Mouse (Mus musculus) bone marrow macrophage, adult 2 months (primary cell): ENCODE measurements around the gene Tcf7l1.

Experiments used
- CTCF ChIP-seq: IDR thresholded peaks from 2 replicates; pipeline ENCODE4 v1.5.1; 2012; ENCODE audit warnings: low read depth, mild to moderate bottlenecking, low read length, moderate library complexity
- POLR2A ChIP-seq: IDR thresholded peaks from 2 replicates; pipeline ENCODE4 v1.6.1; 2012; ENCODE audit warnings: mild to moderate bottlenecking, low read depth, low read length, borderline replicate concordance

DNA sequence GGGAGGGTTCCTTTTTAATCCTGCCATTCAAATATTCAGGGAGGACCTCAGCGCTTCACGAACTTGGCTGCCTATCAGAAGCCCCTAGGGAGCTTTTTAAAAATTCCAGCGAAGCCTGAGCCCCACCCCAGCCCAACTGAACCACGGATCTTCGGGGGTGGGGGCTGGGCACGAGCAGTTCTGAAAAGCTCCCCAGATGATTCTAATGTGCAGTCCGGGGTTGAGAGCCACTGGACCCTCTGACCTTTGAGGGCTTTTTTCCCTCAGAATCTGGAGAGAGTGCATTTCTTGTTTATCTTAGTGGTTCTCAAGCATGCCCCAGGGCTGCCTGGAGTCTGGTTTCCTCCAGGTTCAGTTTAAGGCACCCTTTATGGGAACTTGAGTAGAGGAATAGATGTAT is 27.4 kb downstream of the Tcf7l1 start:
- no peak for TF ChIP-seq CTCF
- no peak for TF ChIP-seq POLR2A
